Mouse (Mus musculus): ENCODE measurements around the gene Utf1.
A peak's percentile ranks its signal among the peaks of the same experiment; 100 is the strongest.

- TF ChIP-seq CTCF (IDR thresholded peaks at IDR 0.05; ENCODE audit: control insufficient read depth, insufficient read depth, insufficient replicate concordance, low read depth, low read length), result no peak
- peak; percentile 75 for TF ChIP-seq POLR2A (IDR thresholded peaks at IDR 0.05; ENCODE audit: control insufficient read depth, low read depth, low read length)
Observed at GRCm38 (mm10) chr7:139978278-139978892, 34.8 kb downstream of the Utf1 start, which contains the start of gene 6430531B16Rik.
